Mouse (Mus musculus) heart, adult 2 months (tissue): ENCODE measurements around the gene Ddx42. TPM values are rescaled to one million over a fixed set of nuclear protein-coding genes. Genes with fewer than 3 reads are reported as not detected.

Experiments used
- DNase-seq, 2 experiments: peaks; one replicate each; pipeline ENCODE4 v3.0.0; 2021
- H3K27ac ChIP-seq: fragments of 200-600 bp; 2 replicates; pipeline ENCODE4 v1.8.1; 2022
- H3K27me3 ChIP-seq: fragments of 200-500 bp; 2 replicates; pipeline ENCODE4 v1.6.1; 2012; ENCODE audit warnings: mild to moderate bottlenecking, low read length, inconsistent platforms, mixed read lengths; ENCODE audit not compliant: control insufficient read depth, insufficient read depth
- H3K36me3 ChIP-seq: fragments of 200-500 bp; 2 replicates; pipeline ENCODE4 v1.6.1; 2012; ENCODE audit warnings: low read length, inconsistent platforms; ENCODE audit not compliant: control insufficient read depth, insufficient read depth
- H3K4me1 ChIP-seq: fragments of 200-500 bp; 2 replicates; pipeline ENCODE4 v1.6.1; 2011; ENCODE audit warnings: low read length; ENCODE audit not compliant: control insufficient read depth, insufficient read depth
- H3K4me3 ChIP-seq: fragments of 200-600 bp; 2 replicates; pipeline ENCODE4 v1.8.1; 2022
- H3K79me2 ChIP-seq: fragments of 200-500 bp; replicated peaks from 2 replicates; pipeline ENCODE4 v1.6.1; 2012; ENCODE audit warnings: mild to moderate bottlenecking, inconsistent platforms, low read length, moderate library complexity, mixed read lengths; ENCODE audit not compliant: control insufficient read depth, insufficient read depth
- H3K9ac ChIP-seq: fragments of 200-500 bp; 2 replicates; pipeline ENCODE4 v1.6.1; 2012; ENCODE audit warnings: low read depth, mild to moderate bottlenecking, control low read depth, inconsistent platforms, low read length, mixed read lengths
- CTCF ChIP-seq: fragments of 200-600 bp; IDR thresholded peaks from 2 replicates; pipeline ENCODE4 v1.8.1; 2022; ENCODE audit warnings: antibody characterized with exemption, mild to moderate bottlenecking, moderate library complexity
- EP300 ChIP-seq: fragments of 200-500 bp; IDR thresholded peaks from 2 replicates; pipeline ENCODE4 v1.6.1; 2011; ENCODE audit warnings: low read depth, low read length, control low read depth; ENCODE audit not compliant: insufficient read depth
- POLR2A ChIP-seq: fragments of 200-500 bp; IDR thresholded peaks from 2 replicates; pipeline ENCODE4 v1.6.1; 2011; ENCODE audit warnings: mild to moderate bottlenecking, low read depth, low read length, control low read depth; ENCODE audit not compliant: insufficient read depth
- WGBS: fragments of 180-500 bp; shearing (Covaris S2); methylation state at CpG from one replicate; pipeline ENCODE4 v1.1.7; 2018; 5-methylcytosine and 5-hydroxymethylcytosine counted together
- intact Hi-C: fragments of 180-260 bp; cut with DNase I; formaldehyde crosslinking; loops from one replicate; pipeline ENCODE4 v1.15.1; 2025
- polyA plus RNA-seq: library from polyadenylated mRNA; depleted of rRNA; stranded (reverse); fragments of >200 nt; gene quantifications from 2 replicates; pipeline ENCODE4 v1.2.3, GENCODE M21; 2012
- total RNA-seq, 2 experiments: library from RNA; stranded (reverse); gene quantifications; 2 replicates each; pipeline ENCODE4 v1.2.3; 2021

Ddx42 gene
- total and polyA plus RNA-seq, 3 experiments = 6.0 to 27.5 (median 23.5) TPM

- H3K4me3 ChIP-seq = no peak overlapping the region
- intact Hi-C loops = loop anchor here (2.0 to 10.0 kb wide), 2 partner anchors 31 to 107 kb away; partner anchors contain the start of genes Gm10840, Limd2 and Map3k3
- no peak overlapping the region for H3K27ac ChIP-seq
- H3K4me1 ChIP-seq = peaks cover 4% of the 10 kb centered on the region; the same call in 1 of the 2 replicates
- 60% methylated on average over 5 of the region's 5 CpGs for WGBS
- no peaks in the 10 kb centered on the region for H3K27me3 ChIP-seq
- no peak for DNase-seq
- TF ChIP-seq CTCF = no peak
- no peak for TF ChIP-seq EP300
- TF ChIP-seq POLR2A = no peak
- no peak overlapping the region for H3K9ac ChIP-seq
- peaks cover 3% of the 10 kb centered on the region; the same call in 1 of the 2 replicates for H3K36me3 ChIP-seq
- no peaks in the 10 kb centered on the region for H3K79me2 ChIP-seq
Observed at GRCm38 (mm10) chr11:106192241-106192640, 24.5 kb upstream of the Ddx42 start.

- H3K27ac ChIP-seq = peak overlapping the region; percentile 86
- no peaks in the 10 kb centered on the region for H3K27me3 ChIP-seq
- intact Hi-C loops = loop anchor here (1.0 to 10.0 kb wide), 3 partner anchors 23 to 108 kb away; partner anchors contain the start of genes Ccdc47, Ddx42, Gm10840 and Limd2
- peak overlapping the region; percentile 84 for H3K9ac ChIP-seq
- 7% methylated on average over 19 of the region's 19 CpGs for WGBS
- TF ChIP-seq EP300 (0 out of 2 replicates have a peak, but pooled peaks have one; percentile 21), POLR2A (no peak)
- peaks cover 3% of the 10 kb centered on the region; the same call in 1 of the 2 replicates for H3K36me3 ChIP-seq
- H3K4me1 ChIP-seq = peaks cover 4% of the 10 kb centered on the region; the same call in 1 of the 2 replicates
- H3K4me3 ChIP-seq = peak overlapping the region; percentile 72
- no peak for DNase-seq
- no peaks in the 10 kb centered on the region for H3K79me2 ChIP-seq
Observed at GRCm38 (mm10) chr11:106192657-106193370, 23.9 kb upstream of the Ddx42 start.

- intact Hi-C loops = loop anchor here (1.0 to 10.0 kb wide), 3 partner anchors 23 to 109 kb away; partner anchors contain the start of genes Ccdc47, Ddx42, Gm10840 and Limd2
- peaks cover 4% of the 10 kb centered on the region; the same call in 1 of the 2 replicates for H3K4me1 ChIP-seq
- under 1% methylated on average over 44 of the region's 44 CpGs for WGBS
- H3K36me3 ChIP-seq = peaks cover 3% of the 10 kb centered on the region; the same call in 1 of the 2 replicates
- H3K9ac ChIP-seq = peak overlapping the region; percentile 84
- 0 out of 2 replicates have a peak, but pooled peaks have one; percentile 66 for TF ChIP-seq EP300
- peak; percentile 40 for TF ChIP-seq CTCF
- TF ChIP-seq POLR2A = peak; percentile 96
- H3K27me3 ChIP-seq = no peaks in the 10 kb centered on the region
- peak overlapping the region; percentile 93 for H3K27ac ChIP-seq
- peak; percentile 95 to 97 for DNase-seq
- H3K79me2 ChIP-seq = 0 out of 2 replicates have a peak, but pooled peaks cover 2% of the 10 kb centered on the region
- peak overlapping the region; percentile 72 for H3K4me3 ChIP-seq
Observed at GRCm38 (mm10) chr11:106193371-106194154, 23.2 kb upstream of the Ddx42 start.

DNA sequence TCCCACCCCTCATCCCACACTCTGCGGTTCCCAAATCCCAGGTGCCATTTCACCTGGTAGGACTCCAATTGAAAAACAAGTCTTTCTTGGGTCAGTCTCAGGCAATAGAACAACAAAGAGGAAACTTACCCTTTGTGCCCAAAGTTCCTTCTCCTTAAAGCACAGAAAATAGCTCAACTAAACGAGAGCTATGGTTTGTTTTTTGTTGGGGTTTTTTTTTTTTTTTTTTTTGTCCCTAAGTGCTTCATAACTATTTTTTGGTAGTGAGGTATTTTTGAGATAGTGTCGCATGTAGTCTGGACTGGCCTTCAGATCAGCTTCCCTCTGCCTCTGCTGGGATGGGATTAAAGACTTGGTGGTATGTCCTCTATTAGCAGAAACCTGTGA is 22.6 kb upstream of the Ddx42 start:
- TF ChIP-seq CTCF = no peak
- no peak for TF ChIP-seq POLR2A
- no peak for TF ChIP-seq EP300
- 24% methylated on average over 3 of the region's 3 CpGs for WGBS
- H3K4me3 ChIP-seq = peak overlapping the region; percentile 66
- DNase-seq = no peak
- peaks cover 3% of the 10 kb centered on the region; the same call in 1 of the 2 replicates for H3K36me3 ChIP-seq
- intact Hi-C loops = loop anchor here (10.0 kb wide), 1 partner anchor 109 kb away; the partner anchor contains the start of gene Map3k3
- H3K4me1 ChIP-seq = peaks cover 4% of the 10 kb centered on the region; the same call in 1 of the 2 replicates
- H3K9ac ChIP-seq = peak overlapping the region; percentile 48
- no peaks in the 10 kb centered on the region for H3K27me3 ChIP-seq
- 0 out of 2 replicates have a peak, but pooled peaks cover 2% of the 10 kb centered on the region for H3K79me2 ChIP-seq
- peak overlapping the region; percentile 93 for H3K27ac ChIP-seq

GRCm38 (mm10) chr11:106194891-106195290 is 21.8 kb upstream of the Ddx42 start:
- peaks cover 4% of the 10 kb centered on the region; the same call in 1 of the 2 replicates for H3K4me1 ChIP-seq
- no peak for DNase-seq
- H3K9ac ChIP-seq = no peak overlapping the region
- H3K4me3 ChIP-seq = no peak overlapping the region
- no peaks in the 10 kb centered on the region for H3K27me3 ChIP-seq
- H3K79me2 ChIP-seq = 0 out of 2 replicates have a peak, but pooled peaks cover 2% of the 10 kb centered on the region
- peaks cover 3% of the 10 kb centered on the region; the same call in 1 of the 2 replicates for H3K36me3 ChIP-seq
- 95% methylated on average over 7 of the region's 7 CpGs for WGBS
- TF ChIP-seq POLR2A (no peak), EP300 (no peak), CTCF (no peak)
- intact Hi-C loops = loop anchor here (10.0 kb wide), 1 partner anchor 110 kb away; the partner anchor contains the start of gene Map3k3
- H3K27ac ChIP-seq = no peak overlapping the region; the same call in 1 of the 2 replicates
